Mouse (Mus musculus): ENCODE measurements around the gene Swap70. TPM values are rescaled to one million over a fixed set of nuclear protein-coding genes. Genes with fewer than 3 reads are reported as not detected.

The Swap70 gene
- polyA plus RNA-seq, 1 experiment from 2014 or later, result 25.8 TPM

DNA sequence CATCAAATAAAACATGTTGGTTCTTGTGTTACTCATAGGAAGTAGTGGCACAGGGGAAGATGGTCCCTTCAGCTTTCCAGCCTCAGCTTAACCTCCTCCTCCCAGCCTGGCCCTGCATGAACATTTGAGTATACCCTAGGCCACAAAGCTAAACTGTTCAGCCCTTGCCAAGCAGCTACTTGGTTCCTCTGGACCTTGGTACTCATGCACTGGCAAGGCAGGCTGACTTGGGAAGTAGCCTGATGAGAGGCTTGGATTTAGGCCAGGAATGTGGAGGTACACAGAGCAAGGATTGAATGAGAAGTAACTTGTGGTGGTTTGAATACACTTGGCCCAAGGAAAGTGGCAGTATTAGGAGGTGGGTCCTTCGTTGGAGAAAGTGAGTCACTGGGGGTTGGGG, 93.8 kb downstream of the Swap70 start:
- Histone ChIP-seq H3K36me3 (ENCODE audit: control insufficient read depth, insufficient read depth, low read length) (0 out of 2 replicates have a peak, but pooled peaks cover 17% of the 10 kb centered on the region), H3K27me3 (ENCODE audit: control insufficient read depth, insufficient read depth, low read length) (no peaks in the 10 kb centered on the region), H3K9ac (ENCODE audit: low read length) (no peak overlapping the region), H3K4me3 (replicated peaks; ENCODE audit: low read length) (no peak overlapping the region), H3K4me2 (ENCODE audit: low read depth, low read length) (no peak overlapping the region), H3K9me3 (replicated peaks; ENCODE audit: control insufficient read depth, low read length) (no peaks in the 10 kb centered on the region), H3K4me1 (ENCODE audit: control insufficient read depth, insufficient read depth, low read length) (no peaks in the 10 kb centered on the region), H3K27ac (ENCODE audit: low read length) (no peak overlapping the region)
- no peak for ATAC-seq (ENCODE audit: insufficient read depth, low FRiP score)
- WGBS, result 87% methylated on average over 1 of the region's 1 CpGs

- no peak for ATAC-seq (ENCODE audit: insufficient read depth, low FRiP score)
- 0 out of 2 replicates have a peak, but pooled peaks cover 11% of the 10 kb centered on the region for H3K36me3 ChIP-seq (ENCODE audit: control insufficient read depth, insufficient read depth, low read length)
- WGBS, result 84% methylated on average over 4 of the region's 4 CpGs
- H3K9me3 ChIP-seq (replicated peaks; ENCODE audit: control insufficient read depth, low read length), result no peaks in the 10 kb centered on the region
- no peaks in the 10 kb centered on the region for H3K4me1 ChIP-seq (ENCODE audit: control insufficient read depth, insufficient read depth, low read length)
- no peak overlapping the region for H3K27ac ChIP-seq (ENCODE audit: low read length)
- no peak overlapping the region for H3K9ac ChIP-seq (ENCODE audit: low read length)
- no peak overlapping the region for H3K4me2 ChIP-seq (ENCODE audit: low read depth, low read length)
- no peaks in the 10 kb centered on the region for H3K27me3 ChIP-seq (ENCODE audit: control insufficient read depth, insufficient read depth, low read length)
- H3K4me3 ChIP-seq (replicated peaks; ENCODE audit: low read length), result no peak overlapping the region
Observed at GRCm38 (mm10) chr7:110317412-110317811, 95.9 kb downstream of the Swap70 start.

DNA sequence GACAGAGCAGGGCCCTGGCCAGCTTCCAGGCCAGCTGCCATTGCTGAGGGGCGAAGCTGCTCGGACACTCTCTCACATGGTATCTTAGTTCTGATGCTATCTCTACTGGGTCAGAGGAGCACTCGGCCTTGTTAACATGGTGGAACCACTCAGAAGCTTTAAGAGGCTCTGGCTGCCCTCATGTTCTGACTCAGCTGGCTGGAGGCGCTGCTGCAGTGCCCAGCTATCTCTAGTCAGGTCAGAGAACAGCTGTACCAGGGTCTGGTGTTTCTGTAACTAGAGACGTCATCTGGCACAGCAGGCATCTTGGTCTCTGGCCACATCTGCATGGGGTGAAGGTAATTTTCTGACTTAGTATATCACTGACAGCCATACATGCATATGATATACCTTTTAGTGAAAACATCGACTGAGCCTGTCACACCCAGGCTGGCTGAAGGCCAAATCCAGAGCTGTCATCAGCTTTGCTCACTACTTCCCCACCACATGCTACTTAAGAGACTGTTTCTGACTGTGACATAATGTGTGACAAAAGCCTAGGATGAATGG, 97.5 kb downstream of the Swap70 start:
- H3K4me2 ChIP-seq (ENCODE audit: low read depth, low read length), result no peak overlapping the region
- H3K27me3 ChIP-seq (ENCODE audit: control insufficient read depth, insufficient read depth, low read length), result no peaks in the 10 kb centered on the region
- no peak overlapping the region for H3K27ac ChIP-seq (ENCODE audit: low read length)
- no peaks in the 10 kb centered on the region for H3K9me3 ChIP-seq (replicated peaks; ENCODE audit: control insufficient read depth, low read length)
- no peak for ATAC-seq (ENCODE audit: insufficient read depth, low FRiP score)
- 66% methylated on average over 6 of the region's 6 CpGs for WGBS
- no peaks in the 10 kb centered on the region for H3K4me1 ChIP-seq (ENCODE audit: control insufficient read depth, insufficient read depth, low read length)
- H3K9ac ChIP-seq (ENCODE audit: low read length), result no peak overlapping the region
- 0 out of 2 replicates have a peak, but pooled peaks cover 11% of the 10 kb centered on the region for H3K36me3 ChIP-seq (ENCODE audit: control insufficient read depth, insufficient read depth, low read length)
- no peak overlapping the region for H3K4me3 ChIP-seq (replicated peaks; ENCODE audit: low read length)

DNA sequence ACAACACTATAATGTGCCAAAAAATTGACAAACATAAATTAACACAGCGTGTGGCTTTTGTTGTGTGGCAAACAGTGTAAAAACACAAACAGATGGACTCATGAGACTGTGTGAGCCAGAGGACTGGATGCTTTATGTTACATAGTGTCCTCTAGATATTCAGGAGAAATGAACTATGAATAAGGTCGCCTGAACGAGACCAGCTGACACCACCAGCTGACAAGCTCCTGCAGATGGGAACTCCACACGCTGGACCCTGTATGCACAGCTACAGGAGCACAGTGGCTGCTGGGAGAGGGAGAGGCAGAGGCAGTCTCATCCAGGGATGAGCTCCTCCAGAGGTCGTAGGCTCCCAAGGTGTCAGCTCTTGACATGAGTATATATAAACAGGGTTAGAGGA, 99.6 kb downstream of the Swap70 start:
- Histone ChIP-seq H3K27me3 (ENCODE audit: control insufficient read depth, insufficient read depth, low read length) (no peaks in the 10 kb centered on the region), H3K9me3 (replicated peaks; ENCODE audit: control insufficient read depth, low read length) (no peaks in the 10 kb centered on the region), H3K4me3 (replicated peaks; ENCODE audit: low read length) (no peak overlapping the region), H3K4me2 (ENCODE audit: low read depth, low read length) (no peak overlapping the region), H3K27ac (ENCODE audit: low read length) (no peak overlapping the region), H3K36me3 (ENCODE audit: control insufficient read depth, insufficient read depth, low read length) (peaks cover 10% of the 10 kb centered on the region), H3K4me1 (ENCODE audit: control insufficient read depth, insufficient read depth, low read length) (no peaks in the 10 kb centered on the region), H3K9ac (ENCODE audit: low read length) (no peak overlapping the region)
- WGBS, result 73% methylated on average over 5 of the region's 5 CpGs
- no peak for ATAC-seq (ENCODE audit: insufficient read depth, low FRiP score)

DNA sequence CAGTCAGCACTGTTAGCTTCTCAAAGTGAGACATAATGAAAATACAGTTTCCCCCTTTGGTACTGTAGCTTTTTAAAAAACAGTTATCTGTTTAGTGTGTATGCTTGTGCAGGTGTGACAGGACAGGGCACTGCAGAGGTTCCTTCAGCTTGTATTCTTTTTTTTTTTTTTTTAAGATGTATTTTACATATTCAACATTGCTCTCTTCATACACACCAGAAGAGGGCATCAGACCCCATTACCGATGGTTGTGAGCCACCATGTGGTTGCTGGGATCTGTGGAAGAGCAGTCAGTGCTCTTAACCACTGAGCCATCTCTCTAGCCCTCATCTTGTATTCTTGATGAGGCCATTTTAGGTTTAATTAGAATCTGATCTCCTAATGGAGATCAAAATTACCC, 103.3 kb downstream of the Swap70 start:
- WGBS, result 97% methylated on average over 1 of the region's 1 CpGs
- H3K36me3 ChIP-seq (ENCODE audit: control insufficient read depth, insufficient read depth, low read length), result peaks cover 15% of the 10 kb centered on the region
- ATAC-seq (ENCODE audit: insufficient read depth, low FRiP score), result no peak
- H3K27me3 ChIP-seq (ENCODE audit: control insufficient read depth, insufficient read depth, low read length), result no peaks in the 10 kb centered on the region
- H3K4me3 ChIP-seq (replicated peaks; ENCODE audit: low read length), result no peak overlapping the region
- H3K9ac ChIP-seq (ENCODE audit: low read length), result no peak overlapping the region
- no peak overlapping the region for H3K4me2 ChIP-seq (ENCODE audit: low read depth, low read length)
- H3K4me1 ChIP-seq (ENCODE audit: control insufficient read depth, insufficient read depth, low read length), result no peaks in the 10 kb centered on the region
- no peak overlapping the region for H3K27ac ChIP-seq (ENCODE audit: low read length)
- H3K9me3 ChIP-seq (replicated peaks; ENCODE audit: control insufficient read depth, low read length), result no peaks in the 10 kb centered on the region

GRCm38 (mm10) chr7:110325381-110326110, 104.0 kb downstream of the Swap70 start:
- 91% methylated on average over 5 of the region's 5 CpGs for WGBS
- Histone ChIP-seq H3K27ac (ENCODE audit: low read length) (no peak overlapping the region), H3K4me3 (replicated peaks; ENCODE audit: low read length) (no peak overlapping the region), H3K4me2 (ENCODE audit: low read depth, low read length) (no peak overlapping the region), H3K36me3 (ENCODE audit: control insufficient read depth, insufficient read depth, low read length) (peaks cover 15% of the 10 kb centered on the region), H3K4me1 (ENCODE audit: control insufficient read depth, insufficient read depth, low read length) (no peaks in the 10 kb centered on the region), H3K27me3 (ENCODE audit: control insufficient read depth, insufficient read depth, low read length) (no peaks in the 10 kb centered on the region), H3K9me3 (replicated peaks; ENCODE audit: control insufficient read depth, low read length) (no peaks in the 10 kb centered on the region), H3K9ac (ENCODE audit: low read length) (no peak overlapping the region)
- no peak for ATAC-seq (ENCODE audit: insufficient read depth, low FRiP score)

Other genes starting within 250 kb of the Swap70 start
- 67.5 and 73.8 TPM in 2 replicates for gene Tmem41b, start 234.8 kb upstream of the Swap70 start, polyA plus RNA-seq (2015; fragmentation: Nextera tagmentation; extraction: Ambion mirVana)
- gene Ipo7, start 203.4 kb upstream of the Swap70 start, polyA plus RNA-seq (2015; fragmentation: Nextera tagmentation; extraction: Ambion mirVana), result 49.4 and 49.5 TPM in 2 replicates
- 15.0 and 15.9 TPM in 2 replicates for gene Zfp143, start 160.5 kb upstream of the Swap70 start, polyA plus RNA-seq (2015; fragmentation: Nextera tagmentation; extraction: Ambion mirVana)
- 17.9 and 18.9 TPM in 2 replicates for gene Wee1, start 99.7 kb upstream of the Swap70 start, polyA plus RNA-seq (2015; fragmentation: Nextera tagmentation; extraction: Ambion mirVana)